Mouse (Mus musculus) CH12.LX (cell line): ENCODE data around the gene Zmym1.

Source experiments
- BHLHE40 ChIP-seq: IDR thresholded peaks from 2 replicates; pipeline ENCODE4 v1.6.1; 2011; ENCODE audit warnings: mild to moderate bottlenecking, low read depth, low read length, improper control_type of control experiment
- CHD2 ChIP-seq: IDR thresholded peaks from 2 replicates; pipeline ENCODE4 v1.6.1; 2011; ENCODE audit warnings: low read length, improper control_type of control experiment
- EP300 ChIP-seq: IDR thresholded peaks from 2 replicates; pipeline ENCODE4 v1.6.1; 2011; ENCODE audit warnings: low read length, improper control_type of control experiment
- JUND ChIP-seq: conservative IDR thresholded peaks from 2 replicates; pipeline ENCODE4 v1.6.1; 2011; ENCODE audit warnings: low read depth, low read length, improper control_type of control experiment
- MAFK ChIP-seq: IDR thresholded peaks from 2 replicates; pipeline ENCODE4 v1.6.1; 2011; ENCODE audit warnings: low read length, improper control_type of control experiment; ENCODE audit not compliant: insufficient replicate concordance
- POLR2AphosphoS2 ChIP-seq: IDR thresholded peaks from 2 replicates; pipeline ENCODE4 v1.6.1; 2011; ENCODE audit warnings: low read depth, low read length, improper control_type of control experiment
- SIN3A ChIP-seq: IDR thresholded peaks from 2 replicates; pipeline ENCODE4 v1.6.1; 2012; ENCODE audit warnings: low read length, improper control_type of control experiment, inconsistent platforms
- TBP ChIP-seq: conservative IDR thresholded peaks from 2 replicates; pipeline ENCODE4 v1.6.1; 2011; ENCODE audit warnings: low read depth, low read length, improper control_type of control experiment
- ZC3H11A ChIP-seq: IDR thresholded peaks from 2 replicates; pipeline ENCODE4 v1.6.1; 2012; ENCODE audit warnings: low read depth, mild to moderate bottlenecking, inconsistent platforms, low read length, improper control_type of control experiment

- TF ChIP-seq JUND (no peak), ZC3H11A (no peak), CHD2 (no peak; the same call in 1 of the 2 replicates), TBP (no peak), SIN3A (no peak), EP300 (no peak), POLR2AphosphoS2 (no peak), MAFK (no peak), BHLHE40 (no peak)
Measured at GRCm38 (mm10) chr4:127039871-127040483, 21.0 kb downstream of the Zmym1 start.
